Mouse (Mus musculus) mesoderm, embryonic 11.5 days (tissue): Measurements from ENCODE around the gene Ltc4s.

ENCODE experiments used
- DNase-seq: peaks from one replicate; pipeline ENCODE4 v3.0.0-alpha.2; 2012; ENCODE audit warnings: low read depth, low spot score

The Ltc4s gene

GRCm38 (mm10) chr11:50201590-50201989 lies 36.8 kb downstream of the Ltc4s start:
- DNase-seq, result no peak

- no peak for DNase-seq
Observed at GRCm38 (mm10) chr11:50200613-50201012, 37.8 kb downstream of the Ltc4s start.

GRCm38 (mm10) chr11:50198916-50199315 lies 39.5 kb downstream of the Ltc4s start:
- DNase-seq, result no peak

GRCm38 (mm10) chr11:50198219-50198846 lies 40.1 kb downstream of the Ltc4s start:
- DNase-seq, result no peak

DNA sequence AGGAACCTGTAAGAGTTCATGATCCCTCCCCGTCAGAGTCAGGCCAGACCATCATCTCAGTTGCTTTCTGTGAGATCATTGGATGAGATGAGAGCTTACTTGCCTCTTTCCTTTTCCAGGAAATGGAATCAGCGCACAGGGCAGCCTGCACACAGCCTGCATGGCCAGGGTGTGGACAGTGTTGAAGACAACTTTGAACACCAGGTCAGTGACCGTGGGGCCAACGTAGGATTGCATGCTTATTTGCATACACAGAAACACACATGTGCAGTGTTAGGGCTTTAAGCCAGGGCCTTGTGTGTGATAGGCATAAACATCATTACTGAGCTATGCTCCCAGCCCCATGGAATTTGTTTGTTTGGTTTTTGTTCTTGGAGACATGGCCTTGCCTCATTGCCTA lies 40.9 kb downstream of the Ltc4s start:
- no peak for DNase-seq

GRCm38 (mm10) chr11:50194793-50195192 lies 43.6 kb downstream of the Ltc4s start:
- no peak for DNase-seq

- DNase-seq, result no peak
Observed at GRCm38 (mm10) chr11:50194070-50194469, 44.3 kb downstream of the Ltc4s start.

GRCm38 (mm10) chr11:50192278-50192677 lies 46.1 kb downstream of the Ltc4s start:
- no peak for DNase-seq

DNA sequence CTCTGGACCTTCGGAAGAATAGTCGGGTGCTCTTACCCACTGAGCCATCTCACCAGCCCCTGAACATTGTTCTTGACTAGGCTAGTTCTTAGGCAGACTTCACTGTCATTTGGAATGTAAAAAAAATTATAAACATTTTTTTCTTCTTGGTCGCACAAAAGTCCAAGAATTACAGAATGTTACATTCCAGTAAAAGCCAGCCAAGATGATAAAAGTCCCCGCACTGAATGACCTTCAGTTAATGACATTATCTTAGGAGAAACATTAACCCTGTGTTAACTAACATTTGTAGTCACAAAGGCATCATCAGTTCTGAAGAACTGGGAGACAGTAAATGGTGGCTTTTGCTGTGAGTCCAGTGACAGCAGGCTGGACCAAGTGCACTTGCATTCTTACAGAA lies 48.1 kb downstream of the Ltc4s start:
- no peak for DNase-seq

DNA sequence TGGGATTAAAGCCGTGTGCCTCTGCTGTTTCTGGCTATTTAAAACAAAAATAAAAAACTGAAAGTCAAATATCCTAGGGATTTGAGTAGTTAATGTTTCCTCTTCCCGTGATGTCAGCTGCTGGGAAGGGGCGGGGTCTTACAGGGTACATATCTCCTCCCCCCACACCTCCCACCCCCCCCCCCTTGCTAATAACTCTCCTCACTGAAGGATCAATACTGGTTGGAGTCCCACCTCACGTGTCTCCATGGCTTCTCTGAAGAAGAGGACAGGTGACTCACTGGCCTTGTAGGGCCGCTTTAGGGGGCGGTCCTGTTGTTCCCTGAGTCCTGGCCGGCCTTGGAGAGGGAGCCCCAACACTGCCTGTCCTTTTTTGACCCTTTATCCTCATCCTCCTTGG lies 49.7 kb downstream of the Ltc4s start:
- DNase-seq, result no peak
